Mouse (Mus musculus) lung, postnatal 0 days (tissue): ENCODE data around the gene Vps37d. TPM values are rescaled to one million over a fixed set of nuclear protein-coding genes. Genes with fewer than 3 reads are reported as not detected.

Experiments used
- ATAC-seq: fragments of 200-750 bp; cut with Nextera tagmentation; 2 replicates; pipeline ENCODE4 v1.8.0; 2017; ENCODE audit warnings: moderate library complexity
- DNase-seq: peaks from one replicate; pipeline ENCODE4 v3.0.0-alpha.2; 2016; ENCODE audit warnings: low spot score
- H3K27ac ChIP-seq: fragments of 300-500 bp; sonication (generic); 2 replicates; pipeline ENCODE4 v1.5.1; 2014; ENCODE audit warnings: antibody characterized with exemption, mild to moderate bottlenecking, low read length, mixed read lengths
- H3K27me3 ChIP-seq: fragments of 300-500 bp; sonication (generic); replicated peaks from 2 replicates; pipeline ENCODE4 v1.6.1; 2014; ENCODE audit warnings: low read length, mixed read lengths; ENCODE audit not compliant: insufficient read depth
- H3K36me3 ChIP-seq: fragments of 300-500 bp; sonication (generic); 2 replicates; pipeline ENCODE4 v1.6.1; 2014; ENCODE audit warnings: low read length, mixed read lengths; ENCODE audit not compliant: insufficient read depth
- H3K4me1 ChIP-seq: fragments of 300-500 bp; sonication (generic); 2 replicates; pipeline ENCODE4 v1.6.1; 2014; ENCODE audit warnings: antibody characterized with exemption, low read depth, low read length, mixed read lengths; ENCODE audit not compliant: insufficient read depth
- H3K4me2 ChIP-seq: fragments of 300-500 bp; sonication (generic); replicated peaks from 2 replicates; pipeline ENCODE4 v1.6.1; 2014; ENCODE audit warnings: low read depth, mild to moderate bottlenecking, low read length, moderate library complexity, mixed read lengths
- H3K4me3 ChIP-seq: fragments of 300-500 bp; sonication (generic); 2 replicates; pipeline ENCODE4 v1.5.1; 2014; ENCODE audit warnings: low read depth, low read length
- H3K9ac ChIP-seq: fragments of 300-500 bp; sonication (generic); replicated peaks from 2 replicates; pipeline ENCODE4 v1.6.1; 2014; ENCODE audit warnings: low read depth, mild to moderate bottlenecking
- H3K9me3 ChIP-seq: fragments of 300-500 bp; sonication (generic); 2 replicates; pipeline ENCODE4 v1.6.1; 2016; ENCODE audit warnings: low read length, mixed read lengths
- CTCF ChIP-seq: IDR thresholded peaks from 2 replicates; pipeline ENCODE4 v1.5.1; 2016; ENCODE audit warnings: antibody characterized with exemption, mild to moderate bottlenecking
- EP300 ChIP-seq: IDR thresholded peaks from 2 replicates; pipeline ENCODE4 v1.6.1; 2016; ENCODE audit warnings: antibody characterized with exemption, mild to moderate bottlenecking, control low read depth
- WGBS: fragments of 180-500 bp; shearing (Covaris S2); extraction: QIAGEN DNeasy Blood & Tissue Kit; methylation state at CpG from one replicate; pipeline ENCODE4 v1.1.7; 2014; 5-methylcytosine and 5-hydroxymethylcytosine counted together
- polyA plus RNA-seq: library from polyadenylated mRNA; unstranded; fragments of >200 nt; fragmentation: Nextera tagmentation; extraction: Ambion mirVana; gene quantifications from 2 replicates; pipeline ENCODE4 v1.2.1, GENCODE M21; 2015

Vps37d gene
- polyA plus RNA-seq, 1 experiment from 2014 or later: 4.4 TPM

- Histone ChIP-seq H3K4me2 (no peak overlapping the region), H3K4me1 (peaks cover 2% of the 10 kb centered on the region; the same call in 1 of the 2 replicates), H3K4me3 (no peak overlapping the region), H3K9ac (no peak overlapping the region), H3K9me3 (no peaks in the 10 kb centered on the region), H3K27me3 (no peaks in the 10 kb centered on the region), H3K27ac (no peak overlapping the region), H3K36me3 (no peaks in the 10 kb centered on the region)
- ATAC-seq (no peak), DNase-seq (no peak)
- TF ChIP-seq EP300 (no peak), CTCF (no peak)
- WGBS: 81% methylated on average over 12 of the region's 12 CpGs
Measured at GRCm38 (mm10) chr5:135113782-135114181, 35.7 kb upstream of the Vps37d start.

DNA sequence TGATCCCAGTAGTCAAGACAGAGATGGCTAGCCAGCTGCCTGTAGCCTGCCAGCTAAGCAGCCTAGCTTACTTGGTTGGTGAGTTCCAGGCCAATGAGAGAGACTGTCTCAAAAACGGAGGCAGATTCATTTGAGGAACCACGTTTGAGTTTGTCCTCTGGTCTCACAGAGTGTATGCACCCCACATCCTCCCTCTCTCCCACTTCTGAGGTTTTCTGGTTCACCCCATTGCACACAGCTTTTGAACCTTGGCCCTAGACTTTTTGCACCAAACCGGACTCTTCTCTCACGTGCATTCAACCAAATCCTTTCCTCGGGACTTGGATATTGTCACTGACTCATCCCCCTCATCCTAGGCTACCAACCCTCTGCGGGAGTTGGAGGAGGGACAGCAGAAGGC is 31.9 kb upstream of the Vps37d start:
- ATAC-seq (no peak), DNase-seq (no peak)
- Histone ChIP-seq H3K4me1 (0 out of 2 replicates have a peak, but pooled peaks cover 4% of the 10 kb centered on the region), H3K27ac (no peak overlapping the region), H3K4me3 (no peak overlapping the region), H3K9ac (no peak overlapping the region), H3K27me3 (peaks cover 9% of the 10 kb centered on the region; the same call in 1 of the 2 replicates), H3K4me2 (no peak overlapping the region), H3K9me3 (no peaks in the 10 kb centered on the region), H3K36me3 (no peaks in the 10 kb centered on the region)
- TF ChIP-seq CTCF (no peak), EP300 (no peak)
- 66% methylated on average over 6 of the region's 6 CpGs for WGBS

DNA sequence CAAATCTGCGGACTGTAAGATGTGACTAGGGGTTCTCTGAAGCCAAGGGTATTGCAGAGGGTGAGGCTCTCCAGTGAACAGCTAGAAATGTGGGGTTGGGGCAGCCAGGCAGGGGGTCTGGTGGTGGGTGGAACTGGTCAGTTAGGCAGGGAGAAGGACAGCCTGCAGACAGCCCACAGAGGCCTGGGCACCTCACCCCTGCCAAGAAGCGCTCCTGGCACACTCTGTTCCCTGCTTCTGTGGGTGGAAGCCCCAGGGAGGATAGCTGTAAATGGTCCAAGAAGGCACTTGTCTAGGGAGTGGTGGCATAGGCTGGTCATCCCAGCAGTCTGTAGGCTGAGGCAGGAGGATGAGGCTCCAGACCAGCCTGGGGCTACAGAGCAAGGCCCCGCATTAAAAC is 31.4 kb upstream of the Vps37d start:
- no peak for TF ChIP-seq EP300
- TF ChIP-seq CTCF: no peak
- DNase-seq: no peak
- WGBS: 79% methylated on average over 3 of the region's 3 CpGs
- peaks cover 9% of the 10 kb centered on the region; the same call in 1 of the 2 replicates for H3K27me3 ChIP-seq
- H3K27ac ChIP-seq: no peak overlapping the region
- no peak for ATAC-seq
- H3K9me3 ChIP-seq: no peaks in the 10 kb centered on the region
- H3K4me1 ChIP-seq: 0 out of 2 replicates have a peak, but pooled peaks cover 4% of the 10 kb centered on the region
- no peak overlapping the region for H3K4me3 ChIP-seq
- H3K36me3 ChIP-seq: no peaks in the 10 kb centered on the region
- H3K9ac ChIP-seq: no peak overlapping the region
- no peak overlapping the region for H3K4me2 ChIP-seq

DNA sequence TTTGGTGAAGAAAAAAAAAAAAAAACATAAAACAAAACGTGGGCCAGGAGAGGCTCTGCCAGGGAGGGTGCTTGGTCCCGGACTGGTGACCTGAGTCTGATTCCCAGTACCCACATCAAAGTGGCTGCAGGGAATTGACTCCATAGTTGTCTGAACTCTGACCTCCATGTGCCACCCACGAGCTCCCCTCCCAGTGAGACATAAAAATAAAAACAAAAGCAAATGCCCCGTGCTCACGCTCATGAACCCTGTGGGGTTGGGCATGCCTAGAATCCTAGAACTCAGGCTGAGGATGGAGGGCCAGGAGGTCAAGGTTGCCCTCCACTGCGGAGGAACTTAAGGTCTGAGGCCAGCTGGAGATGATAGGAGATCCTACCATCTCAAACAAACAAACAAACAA is 31.0 kb upstream of the Vps37d start:
- no peak for DNase-seq
- no peak for ATAC-seq
- no peak overlapping the region for H3K4me2 ChIP-seq
- no peaks in the 10 kb centered on the region for H3K36me3 ChIP-seq
- no peak overlapping the region for H3K4me3 ChIP-seq
- no peak for TF ChIP-seq EP300
- TF ChIP-seq CTCF: no peak
- no peak overlapping the region for H3K9ac ChIP-seq
- H3K4me1 ChIP-seq: 0 out of 2 replicates have a peak, but pooled peaks cover 4% of the 10 kb centered on the region
- 67% methylated on average over 6 of the region's 6 CpGs for WGBS
- H3K9me3 ChIP-seq: no peaks in the 10 kb centered on the region
- peaks cover 9% of the 10 kb centered on the region; the same call in 1 of the 2 replicates for H3K27me3 ChIP-seq
- H3K27ac ChIP-seq: no peak overlapping the region

DNA sequence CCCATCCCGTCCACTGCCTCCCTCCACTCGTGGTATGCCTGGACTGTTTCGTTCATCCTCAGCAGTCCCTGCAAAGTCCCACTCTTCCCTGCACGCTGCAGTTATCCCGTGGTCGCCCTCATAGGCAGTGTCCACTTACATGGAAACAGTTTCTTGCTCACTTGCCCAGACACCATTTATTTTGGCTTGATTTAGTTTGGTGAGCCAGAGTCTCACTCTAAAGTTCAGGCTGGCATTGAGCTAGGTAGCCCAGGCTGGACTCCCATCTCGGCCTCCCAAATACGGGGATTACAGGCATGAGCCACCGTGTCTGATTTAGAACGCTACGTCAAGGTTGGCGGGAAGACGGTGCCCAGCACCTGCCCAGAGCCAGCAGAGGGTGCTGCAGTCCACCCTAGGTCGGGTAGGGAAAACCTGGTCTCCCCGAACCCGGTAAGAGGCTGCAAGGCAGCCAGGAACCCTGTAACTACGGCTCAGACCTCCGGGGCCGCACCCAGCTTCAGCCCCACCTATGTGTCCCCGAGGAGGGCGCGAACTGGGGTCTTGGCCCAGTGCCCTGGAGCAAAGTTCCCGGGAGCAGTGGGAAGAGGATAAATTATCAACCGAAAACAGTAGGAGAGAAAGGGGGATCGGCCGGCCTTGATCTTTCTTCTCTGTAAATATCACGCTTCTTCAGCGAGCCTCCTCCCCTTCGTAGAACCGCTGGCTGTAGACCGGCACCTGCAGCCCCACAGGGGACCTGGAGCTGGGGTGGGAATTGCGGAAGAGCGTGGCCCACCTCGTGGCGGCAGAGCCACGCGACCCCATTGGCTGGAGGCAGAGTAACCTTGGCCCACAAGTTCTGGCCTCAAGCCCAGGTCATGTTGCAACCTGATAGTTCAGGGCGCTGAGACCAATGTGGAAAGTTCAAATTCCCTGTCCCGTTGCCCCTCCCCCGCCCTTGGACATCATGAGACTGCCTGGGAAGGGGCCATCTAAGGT is 29.7 kb upstream of the Vps37d start:
- peak overlapping the region; percentile 40 for H3K4me3 ChIP-seq
- H3K36me3 ChIP-seq: no peaks in the 10 kb centered on the region
- WGBS: 5% methylated on average over 40 of the region's 40 CpGs
- H3K9ac ChIP-seq: no peak overlapping the region
- DNase-seq (peak; percentile 71), ATAC-seq (peak; percentile 71)
- 0 out of 2 replicates have a peak, but pooled peaks cover 4% of the 10 kb centered on the region for H3K4me1 ChIP-seq
- TF ChIP-seq CTCF (peak; percentile 69), EP300 (no peak)
- peak overlapping the region; percentile 77 for H3K4me2 ChIP-seq
- no peaks in the 10 kb centered on the region for H3K9me3 ChIP-seq
- no peak overlapping the region for H3K27ac ChIP-seq
- H3K27me3 ChIP-seq: peaks cover 9% of the 10 kb centered on the region; the same call in 1 of the 2 replicates

DNA sequence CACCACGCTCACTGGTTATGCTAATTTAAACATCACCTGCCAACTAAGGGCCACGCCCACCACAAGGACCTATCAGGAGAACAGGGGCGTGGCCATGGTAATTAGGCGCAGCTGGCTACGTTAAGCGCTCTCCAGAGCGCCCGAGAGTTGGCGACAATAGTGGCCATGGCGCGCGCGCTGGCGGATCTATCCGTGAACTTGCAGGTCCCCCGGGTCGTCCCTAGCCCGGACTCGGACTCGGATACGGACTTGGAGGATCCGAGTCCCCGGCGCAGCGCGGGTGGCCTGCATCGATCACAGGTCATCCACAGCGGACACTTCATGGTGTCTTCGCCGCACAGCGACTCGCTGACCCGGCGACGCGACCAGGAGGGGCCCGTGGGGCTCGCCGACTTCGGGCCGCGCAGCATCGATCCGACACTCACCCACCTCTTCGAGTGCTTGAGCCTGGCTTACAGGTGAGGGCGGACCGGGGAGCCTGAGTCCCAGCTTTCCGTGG is 28.7 kb upstream of the Vps37d start:
- ATAC-seq (peak; percentile 91), DNase-seq (peak; percentile 96)
- Histone ChIP-seq H3K9ac (no peak overlapping the region), H3K27me3 (peaks cover 9% of the 10 kb centered on the region; the same call in 1 of the 2 replicates), H3K36me3 (no peaks in the 10 kb centered on the region), H3K27ac (no peak overlapping the region), H3K4me1 (0 out of 2 replicates have a peak, but pooled peaks cover 4% of the 10 kb centered on the region), H3K9me3 (no peaks in the 10 kb centered on the region), H3K4me3 (peak overlapping the region; percentile 40), H3K4me2 (peak overlapping the region; percentile 77)
- TF ChIP-seq CTCF (no peak), EP300 (no peak)
- WGBS: 4% methylated on average over 44 of the region's 48 CpGs
